Mouse (Mus musculus) retina, embryonic 14.5 days (tissue): Measurements from ENCODE around the gene Gsta2.
"Not testable (repeated sequence)": the region's sequence is repeated elsewhere in the genome, so short reads cannot be mapped to it uniquely, and the experiment has no call there.

Experiments
- DNase-seq: peaks from one replicate; pipeline ENCODE4 v3.0.0-alpha.2; 2015; ENCODE audit warnings: low spot score

Gene Gsta2

DNA sequence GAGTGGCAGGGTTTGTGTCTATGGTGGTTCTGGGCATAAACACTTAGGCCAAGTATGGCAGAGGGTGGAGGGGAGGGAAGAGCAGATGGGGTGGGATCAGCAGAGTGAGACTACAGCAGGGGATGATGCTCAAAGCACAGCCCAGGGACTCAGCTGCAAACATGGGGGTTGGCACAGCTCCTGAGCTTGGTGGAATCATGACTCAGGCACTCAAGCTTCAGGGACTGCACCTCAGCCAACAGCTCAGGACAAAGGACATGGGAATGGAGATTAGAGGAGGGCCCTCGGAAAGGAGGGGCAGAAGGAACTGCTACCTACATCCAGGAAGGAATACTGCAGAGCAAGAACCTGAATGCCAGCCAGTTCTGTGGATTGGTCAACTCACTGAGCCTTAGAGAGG, 56.4 kb downstream of the Gsta2 start:
- DNase-seq = not testable (repeated sequence)

DNA sequence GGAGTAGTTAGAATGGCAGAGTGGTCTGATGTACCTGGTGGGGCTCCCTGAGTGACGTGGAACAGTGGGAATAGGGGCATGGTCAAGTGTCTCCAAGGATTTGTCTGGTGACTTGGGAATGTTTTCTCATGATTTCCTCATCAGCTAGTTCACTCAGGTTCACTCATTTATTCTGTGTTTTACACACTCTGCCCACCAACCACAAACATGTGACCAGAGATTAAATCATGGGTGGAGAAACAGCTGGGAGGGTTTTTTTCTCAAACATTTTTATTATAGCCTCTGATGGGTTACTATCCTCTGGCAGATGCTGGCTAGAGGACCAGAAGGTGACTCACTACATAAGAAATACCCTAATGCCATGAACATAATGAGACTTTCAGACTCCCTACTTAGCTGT, 57.4 kb downstream of the Gsta2 start:
- DNase-seq = no peak

DNA sequence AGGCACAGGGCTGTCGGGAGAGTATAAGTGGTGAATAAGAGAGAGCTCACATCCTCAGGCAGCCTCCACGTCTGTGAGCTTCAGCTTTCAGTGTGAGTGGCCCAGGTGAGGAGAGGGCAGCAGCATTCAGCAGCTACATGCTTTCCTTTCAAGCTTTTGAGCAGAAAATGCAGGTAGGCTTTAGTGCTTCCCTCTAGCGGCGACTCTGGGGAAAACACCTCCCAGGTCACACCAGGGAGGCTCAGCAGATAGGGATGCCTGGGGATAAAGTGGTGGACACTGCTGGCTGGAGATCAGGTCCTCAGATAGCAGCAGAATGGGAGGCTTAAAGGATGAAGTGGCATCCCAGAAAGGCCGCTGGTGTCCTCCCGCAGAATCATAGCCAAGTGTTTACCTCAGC, 59.5 kb downstream of the Gsta2 start:
- DNase-seq = peak; percentile 77

DNA sequence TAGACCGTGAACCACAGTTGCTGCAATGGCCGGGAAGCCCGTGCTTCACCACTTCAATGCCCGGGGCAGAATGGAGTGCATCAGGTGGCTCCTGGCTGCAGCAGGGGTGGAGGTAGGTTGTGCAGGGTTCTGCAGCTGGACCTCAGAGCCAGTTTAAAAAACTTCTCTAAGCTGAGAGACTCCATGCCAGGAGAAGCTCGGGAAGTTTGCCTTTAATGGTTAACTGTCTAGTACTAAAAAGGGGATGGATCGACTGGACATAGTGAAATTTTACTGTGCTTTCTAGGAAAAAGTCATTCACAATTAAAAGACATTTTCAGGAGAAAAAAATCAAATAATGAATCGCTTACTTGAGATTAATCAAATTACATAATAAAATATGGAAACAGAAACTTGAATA, 60.8 kb downstream of the Gsta2 start:
- not testable (repeated sequence) for DNase-seq

DNA sequence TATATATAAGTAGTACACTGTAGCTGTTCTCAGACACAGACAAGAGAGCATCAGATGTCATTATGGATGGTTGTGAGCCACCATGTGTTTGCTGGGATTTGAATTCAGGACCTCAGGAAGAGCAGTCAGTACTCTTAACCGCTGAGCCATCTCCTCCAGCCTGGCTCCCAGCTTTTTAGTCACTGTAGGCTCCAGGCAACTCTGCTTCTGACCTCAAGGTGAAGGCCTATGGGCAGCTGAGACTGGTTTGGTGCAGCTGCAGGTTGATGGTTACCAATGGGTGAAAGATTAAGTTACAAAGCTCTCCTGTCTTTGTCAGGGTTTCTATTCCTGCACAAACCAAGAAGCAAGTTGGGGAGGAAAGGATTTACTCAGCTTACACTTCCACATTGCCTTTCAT, 61.9 kb downstream of the Gsta2 start:
- DNase-seq = not testable (repeated sequence)

DNA sequence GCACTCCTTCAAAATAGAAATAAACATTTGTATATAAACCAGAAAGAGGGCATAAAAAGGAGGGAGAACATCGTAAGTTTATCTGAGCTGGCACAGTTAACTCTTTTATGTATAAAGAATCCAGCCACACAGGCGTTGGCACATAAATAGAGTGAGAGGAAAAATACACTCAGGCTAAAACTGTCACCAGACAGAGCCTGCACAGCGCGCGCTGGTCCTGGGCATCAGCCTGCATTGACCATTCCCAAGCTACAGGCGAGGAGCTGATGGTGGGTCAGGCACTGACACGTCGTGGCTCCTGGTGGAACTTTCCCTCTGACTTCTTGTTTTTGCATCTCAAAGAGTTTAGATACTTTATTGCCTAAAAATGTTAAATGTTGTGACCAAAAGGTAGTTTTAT, 63.1 kb downstream of the Gsta2 start:
- not testable (repeated sequence) for DNase-seq

DNA sequence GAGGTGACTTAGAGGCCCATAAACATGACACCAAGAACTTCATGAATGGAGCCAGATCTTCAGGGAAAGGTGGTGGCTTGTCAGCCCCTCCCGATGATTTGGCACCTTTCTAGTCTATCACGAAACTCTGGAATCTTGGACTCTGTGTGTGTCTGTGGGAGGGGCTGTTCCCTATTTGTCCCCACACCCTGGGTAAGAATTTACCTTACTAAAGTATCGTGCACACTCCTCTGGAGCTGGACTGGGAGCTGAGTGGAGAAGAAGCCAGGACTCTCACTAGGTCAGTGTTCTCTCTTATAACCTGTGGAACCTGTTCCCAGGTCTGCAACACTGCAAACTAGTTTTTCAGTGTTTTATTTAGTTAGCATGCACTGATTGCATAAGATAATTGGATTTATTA, 65.9 kb downstream of the Gsta2 start, which contains the start of gene Gm10639:
TSS of gene Gm10639 (plus strand) at position 201 of the 400 bp plus-strand sequence.
- not testable (repeated sequence) for DNase-seq

DNA sequence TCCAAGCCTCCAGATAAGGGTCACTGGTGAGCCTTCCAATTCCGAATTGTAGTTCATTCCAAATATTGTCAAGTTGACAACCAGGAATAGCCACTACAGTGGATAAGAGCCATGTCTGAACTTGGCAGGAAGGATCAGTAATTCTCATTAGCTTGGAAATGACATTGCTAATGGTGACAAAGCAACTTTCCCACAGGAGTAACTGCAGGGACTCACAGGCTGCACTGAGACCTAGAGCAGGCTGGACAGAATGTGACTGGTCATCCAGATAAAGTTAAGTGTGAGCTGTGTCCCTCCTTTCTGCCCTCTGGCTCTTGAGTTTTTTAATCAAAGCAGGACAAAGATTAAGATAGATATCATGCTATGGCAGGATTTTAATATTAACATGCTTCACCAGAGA, 66.5 kb downstream of the Gsta2 start:
- DNase-seq = not testable (repeated sequence)

DNA sequence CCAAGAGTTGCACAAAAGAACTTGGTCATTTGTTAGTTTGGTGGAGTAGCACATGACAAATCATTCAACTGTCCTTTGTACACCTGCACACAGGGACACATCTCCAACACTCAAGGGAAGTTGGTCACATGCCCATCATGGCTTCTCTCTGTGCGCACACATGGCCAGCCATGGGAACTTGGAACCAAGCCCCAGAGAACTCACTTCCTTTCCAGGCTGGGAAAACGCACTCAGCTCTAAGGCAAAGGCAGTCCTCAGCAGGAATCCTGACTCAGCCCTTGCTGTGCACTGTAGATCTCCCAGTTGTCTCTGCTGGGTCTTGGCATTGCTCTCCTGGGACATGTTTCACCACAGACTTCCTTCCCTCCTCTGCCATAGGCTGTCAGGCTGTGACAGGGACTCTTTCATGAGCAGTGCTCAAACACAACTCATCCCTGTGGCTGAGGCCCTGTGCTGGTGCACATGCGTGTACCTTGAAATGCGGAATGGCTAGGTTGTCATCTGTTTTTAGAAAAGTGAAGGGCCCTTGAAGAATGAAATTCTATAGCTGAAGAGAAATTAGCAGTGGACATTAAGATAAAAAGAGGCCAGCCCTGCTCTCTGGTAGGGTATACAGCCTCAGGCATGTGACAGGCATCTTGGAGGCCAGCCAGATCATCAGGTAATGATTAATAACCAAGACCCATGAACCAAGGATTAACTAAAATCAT, 73.4 kb downstream of the Gsta2 start:
- not testable (repeated sequence) for DNase-seq
